Mouse (Mus musculus): ENCODE measurements at regions not wholly inside any gene's neighbourhood (a gene's known extent, or its start where the extent isn't known, plus 50 kb on each side); places are given as distances from the start of the nearest gene placed in this dataset.

DNA sequence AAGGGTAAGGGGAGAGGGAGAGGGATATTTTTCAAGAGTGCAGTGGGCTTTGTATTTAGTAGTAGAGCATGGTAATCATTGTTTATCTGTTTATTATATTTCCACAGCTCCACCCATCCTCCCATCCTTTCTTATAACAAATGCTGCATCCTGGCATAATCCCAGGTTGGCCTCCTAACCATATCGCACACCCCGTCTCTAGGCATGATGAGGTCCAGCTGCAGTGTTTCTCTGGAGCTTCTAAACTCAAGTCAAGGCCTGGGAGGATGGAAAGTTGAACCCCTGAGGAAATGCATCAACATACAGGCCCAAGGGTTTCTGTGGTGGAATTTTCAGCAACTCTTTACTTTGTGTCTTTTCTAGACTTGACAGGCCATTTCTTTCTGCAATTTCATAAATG is 69.3 kb upstream of the Lhcgr start:
- Histone ChIP-seq H3K27me3 (ENCODE audit: insufficient read depth, low read length) (no peaks in the 10 kb centered on the region), H3K27ac (ENCODE audit: low read length) (no peak overlapping the region), H3K9me3 (ENCODE audit: low read length) (no peaks in the 10 kb centered on the region), H3K9ac (replicated peaks; ENCODE audit: low read length) (no peak overlapping the region), H3K4me2 (replicated peaks; ENCODE audit: low read depth, low read length) (no peak overlapping the region), H3K36me3 (ENCODE audit: insufficient read depth, low read length) (no peaks in the 10 kb centered on the region), H3K4me3 (ENCODE audit: low read length) (no peak overlapping the region), H3K4me1 (ENCODE audit: insufficient read depth, low read length) (peaks cover 10% of the 10 kb centered on the region; the same call in 1 of the 2 replicates)
- 50% methylated on average over 2 of the region's 2 CpGs for WGBS
- ATAC-seq (ENCODE audit: low FRiP score, low TSS enrichment): no peak

- H3K27ac ChIP-seq (ENCODE audit: low read length): no peak overlapping the region
- no peak overlapping the region for H3K4me3 ChIP-seq (ENCODE audit: low read length)
- 78% methylated on average over 1 of the region's 1 CpGs for WGBS
- peaks cover 10% of the 10 kb centered on the region; the same call in 1 of the 2 replicates for H3K4me1 ChIP-seq (ENCODE audit: insufficient read depth, low read length)
- H3K9me3 ChIP-seq (ENCODE audit: low read length): no peaks in the 10 kb centered on the region
- no peak overlapping the region for H3K4me2 ChIP-seq (replicated peaks; ENCODE audit: low read depth, low read length)
- no peak overlapping the region for H3K9ac ChIP-seq (replicated peaks; ENCODE audit: low read length)
- no peaks in the 10 kb centered on the region for H3K27me3 ChIP-seq (ENCODE audit: insufficient read depth, low read length)
- no peaks in the 10 kb centered on the region for H3K36me3 ChIP-seq (ENCODE audit: insufficient read depth, low read length)
- no peak for ATAC-seq (ENCODE audit: low FRiP score, low TSS enrichment)
These were observed 68.8 kb upstream of the Lhcgr start for GRCm38 (mm10) chr17:88860576-88860975.

GRCm38 (mm10) chr17:88858666-88859065 is 66.9 kb upstream of the Lhcgr start:
- H3K4me3 ChIP-seq (ENCODE audit: low read length): no peak overlapping the region
- H3K27ac ChIP-seq (ENCODE audit: low read length): no peak overlapping the region
- ATAC-seq (ENCODE audit: low FRiP score, low TSS enrichment): no peak
- no peaks in the 10 kb centered on the region for H3K36me3 ChIP-seq (ENCODE audit: insufficient read depth, low read length)
- 52% methylated on average over 4 of the region's 4 CpGs for WGBS
- no peak overlapping the region for H3K4me2 ChIP-seq (replicated peaks; ENCODE audit: low read depth, low read length)
- no peaks in the 10 kb centered on the region for H3K27me3 ChIP-seq (ENCODE audit: insufficient read depth, low read length)
- no peak overlapping the region for H3K9ac ChIP-seq (replicated peaks; ENCODE audit: low read length)
- H3K4me1 ChIP-seq (ENCODE audit: insufficient read depth, low read length): peaks cover 10% of the 10 kb centered on the region; the same call in 1 of the 2 replicates
- no peaks in the 10 kb centered on the region for H3K9me3 ChIP-seq (ENCODE audit: low read length)

DNA sequence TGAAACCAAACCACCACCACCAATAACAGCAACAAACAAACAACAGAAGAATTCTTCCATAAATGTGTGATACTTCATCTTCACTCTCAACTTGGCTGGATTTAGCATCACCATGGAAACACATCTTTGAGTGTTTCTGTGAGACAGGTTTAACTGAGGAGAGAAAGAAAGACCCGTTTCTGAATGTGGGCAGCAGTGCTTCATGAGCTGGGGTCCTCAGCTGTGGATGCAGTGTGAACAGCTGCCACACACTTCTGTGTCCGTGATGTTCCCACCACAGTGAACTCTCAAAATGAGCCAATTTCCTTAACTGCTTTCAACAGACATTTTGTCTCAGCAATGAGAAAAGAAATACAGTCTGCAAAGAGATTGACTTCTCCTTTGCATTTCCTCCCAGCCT is 55.5 kb upstream of the Lhcgr start:
- no peaks in the 10 kb centered on the region for H3K4me1 ChIP-seq (ENCODE audit: insufficient read depth, low read length)
- H3K4me2 ChIP-seq (replicated peaks; ENCODE audit: low read depth, low read length): no peak overlapping the region
- 80% methylated on average over 2 of the region's 2 CpGs for WGBS
- no peaks in the 10 kb centered on the region for H3K36me3 ChIP-seq (ENCODE audit: insufficient read depth, low read length)
- H3K9me3 ChIP-seq (ENCODE audit: low read length): no peaks in the 10 kb centered on the region
- no peaks in the 10 kb centered on the region for H3K27me3 ChIP-seq (ENCODE audit: insufficient read depth, low read length)
- no peak overlapping the region for H3K9ac ChIP-seq (replicated peaks; ENCODE audit: low read length)
- H3K27ac ChIP-seq (ENCODE audit: low read length): no peak overlapping the region
- H3K4me3 ChIP-seq (ENCODE audit: low read length): no peak overlapping the region
- ATAC-seq (ENCODE audit: low FRiP score, low TSS enrichment): no peak

DNA sequence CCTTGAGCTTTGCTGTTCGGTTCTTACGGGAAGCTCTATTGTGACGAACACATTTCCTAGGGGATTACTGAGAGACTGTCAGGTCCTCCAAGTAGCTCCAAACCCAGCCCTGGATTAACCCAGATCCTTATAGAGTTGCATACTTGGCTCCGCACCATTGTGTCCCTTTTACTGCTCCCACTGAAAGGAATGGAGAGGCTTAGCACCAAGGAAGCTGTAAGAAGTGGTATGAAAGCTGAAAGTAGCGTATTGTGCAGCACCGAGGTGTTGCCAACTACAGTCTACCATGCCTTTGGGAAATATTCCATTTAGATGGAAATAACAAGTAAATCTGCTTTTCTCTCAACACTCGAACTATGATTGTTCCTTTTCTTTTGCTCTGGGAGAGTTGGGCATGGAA is 53.5 kb upstream of the Lhcgr start:
- ATAC-seq (ENCODE audit: low FRiP score, low TSS enrichment): no peak
- H3K4me3 ChIP-seq (ENCODE audit: low read length): no peak overlapping the region
- H3K27me3 ChIP-seq (ENCODE audit: insufficient read depth, low read length): no peaks in the 10 kb centered on the region
- no peak overlapping the region for H3K9ac ChIP-seq (replicated peaks; ENCODE audit: low read length)
- no peaks in the 10 kb centered on the region for H3K9me3 ChIP-seq (ENCODE audit: low read length)
- H3K4me1 ChIP-seq (ENCODE audit: insufficient read depth, low read length): no peaks in the 10 kb centered on the region
- H3K4me2 ChIP-seq (replicated peaks; ENCODE audit: low read depth, low read length): no peak overlapping the region
- no peaks in the 10 kb centered on the region for H3K36me3 ChIP-seq (ENCODE audit: insufficient read depth, low read length)
- no peak overlapping the region for H3K27ac ChIP-seq (ENCODE audit: low read length)
- 87% methylated on average over 7 of the region's 7 CpGs for WGBS

Measured in kidney, embryonic 16.5 days (tissue).